Mouse (Mus musculus): Measurements from ENCODE around the gene Plekhh3. TPM values are rescaled to one million over a fixed set of nuclear protein-coding genes. Genes with fewer than 3 reads are reported as not detected.

Plekhh3 gene
- polyA plus RNA-seq, 1 experiment from 2014 or later = 7.3 TPM

DNA sequence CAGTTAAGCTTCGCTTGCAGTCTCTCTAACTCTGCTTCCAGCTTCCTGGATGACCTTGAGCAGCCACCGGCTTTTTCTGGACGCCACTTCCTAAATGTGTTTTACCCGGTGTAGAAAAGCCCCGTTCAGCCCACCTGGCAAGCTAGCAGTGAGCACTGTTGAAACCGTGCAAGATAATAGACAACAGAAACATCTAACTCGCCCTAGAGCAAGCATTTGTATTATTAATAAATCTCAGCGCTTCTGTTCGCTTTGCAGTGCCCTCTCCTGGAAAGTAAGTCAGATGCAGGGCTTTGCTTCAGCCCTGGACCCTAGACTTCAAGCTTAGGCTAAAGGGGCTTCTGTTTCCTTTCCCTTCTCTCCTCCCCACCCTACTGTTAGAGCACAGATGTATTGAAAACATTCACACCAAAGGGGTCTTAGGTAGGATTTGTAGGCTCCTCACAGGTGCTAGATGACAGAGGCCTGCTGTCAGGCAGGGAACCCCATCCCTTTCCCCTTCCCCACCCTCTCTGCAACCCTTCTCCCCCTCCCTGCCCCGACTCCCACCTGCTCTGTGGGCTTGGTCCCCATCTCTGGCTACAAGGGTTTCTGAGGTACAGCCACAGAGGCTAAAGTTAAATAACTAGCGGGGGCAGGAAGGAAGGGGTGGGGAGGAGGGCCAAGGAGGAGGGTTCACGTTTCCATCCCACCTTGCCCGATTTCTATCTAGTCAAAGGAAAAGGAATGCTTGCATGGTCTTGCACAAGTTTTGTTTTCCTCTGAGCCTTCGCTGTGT, 3.9 kb upstream of the Plekhh3 start, which contains the start of gene Ccr10:
Gene Ccr10, minus strand, starts transcription at position 593 of the 778 bp plus-strand sequence.
- Histone ChIP-seq H3K4me3 (peak within 1 kb of the TSS; percentile 40), H3K36me3 (no peaks in the 10 kb centered on the region), H3K9ac (peak within 1 kb of the TSS; percentile 63; the same call in 1 of the 2 replicates), H3K27me3 (peaks cover 77% of the 10 kb centered on the region), H3K4me2 (replicated peaks) (peak within 1 kb of the TSS; percentile 89), H3K27ac (no peak within 1 kb of the TSS), H3K9me3 (no peaks in the 10 kb centered on the region), H3K4me1 (peaks cover 64% of the 10 kb centered on the region)
- WGBS = 27% methylated on average over 14 of the region's 14 CpGs
- ATAC-seq (ENCODE audit: low FRiP score, low read depth) = no peak

DNA sequence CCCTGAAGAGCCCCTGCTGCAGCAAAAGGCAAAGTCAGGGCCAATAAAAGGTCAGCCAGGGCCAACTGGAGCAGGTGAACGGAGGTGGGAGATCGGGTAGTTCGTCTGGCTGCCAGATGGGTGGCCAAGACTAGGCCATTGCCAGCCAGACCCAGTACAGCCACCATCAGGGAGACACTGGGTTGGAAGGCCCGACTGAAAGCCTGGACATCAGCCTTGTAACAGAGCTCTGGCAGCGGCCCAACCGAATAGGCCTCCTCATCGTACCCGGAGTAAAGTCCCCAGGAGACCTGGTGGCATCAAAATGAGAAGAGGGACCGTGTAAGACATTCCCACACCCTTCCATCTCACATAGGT, 3.2 kb upstream of the Plekhh3 start:
- no peak for ATAC-seq (ENCODE audit: low FRiP score, low read depth)
- Histone ChIP-seq H3K27ac (no peak overlapping the region), H3K9ac (peak overlapping the region; percentile 63; the same call in 1 of the 2 replicates), H3K4me1 (peaks cover 70% of the 10 kb centered on the region), H3K27me3 (peaks cover 79% of the 10 kb centered on the region), H3K9me3 (no peaks in the 10 kb centered on the region), H3K4me3 (peak overlapping the region; percentile 40), H3K4me2 (replicated peaks) (peak overlapping the region; percentile 89), H3K36me3 (no peaks in the 10 kb centered on the region)
- WGBS = 28% methylated on average over 9 of the region's 9 CpGs

DNA sequence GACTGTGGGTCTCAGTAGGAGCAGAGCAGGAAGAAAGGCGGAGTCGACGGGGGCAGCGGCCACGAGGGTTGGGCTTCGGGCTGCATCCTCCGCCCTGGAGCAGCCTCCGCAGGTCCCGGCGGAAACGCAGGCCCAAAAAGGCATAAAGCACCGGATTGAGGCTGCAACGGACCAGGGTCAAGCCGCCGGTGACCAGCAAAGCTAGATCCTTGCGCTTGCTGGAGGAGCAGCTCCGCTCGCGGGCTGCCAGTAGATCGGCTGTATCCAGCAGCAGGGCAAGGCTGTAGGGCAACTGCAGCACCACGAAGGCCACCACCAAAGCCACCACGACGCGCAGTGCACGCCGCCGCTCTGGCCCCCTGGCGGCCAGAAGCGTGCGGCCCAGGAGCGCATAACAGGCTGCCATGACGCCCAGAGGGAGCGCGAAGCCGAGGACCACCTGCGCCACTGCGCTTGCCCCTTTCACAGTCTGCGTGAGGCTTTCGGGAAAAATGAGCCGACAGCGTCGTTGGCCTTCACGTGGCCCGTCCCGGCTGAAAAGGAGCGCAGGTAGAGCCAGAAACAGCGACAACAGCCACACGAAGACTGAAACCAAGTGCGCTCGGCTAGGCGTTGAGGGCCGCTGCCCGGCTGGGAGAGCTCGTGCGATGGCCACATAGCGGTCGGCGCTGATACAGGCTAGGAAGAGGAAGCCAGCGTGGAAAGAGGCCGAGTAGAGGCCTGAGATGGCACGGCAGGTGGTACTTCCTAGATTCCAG, 2.7 kb upstream of the Plekhh3 start:
- Histone ChIP-seq H3K9ac (peak overlapping the region; percentile 63), H3K4me2 (replicated peaks) (peak overlapping the region; percentile 89), H3K4me3 (peak overlapping the region; percentile 40), H3K27ac (no peak overlapping the region), H3K36me3 (no peaks in the 10 kb centered on the region), H3K27me3 (peaks cover 79% of the 10 kb centered on the region), H3K9me3 (no peaks in the 10 kb centered on the region), H3K4me1 (peaks cover 76% of the 10 kb centered on the region)
- ATAC-seq (ENCODE audit: low FRiP score, low read depth) = peak; percentile 48; the same call in 1 of the 2 replicates
- WGBS = under 1% methylated on average over 61 of the region's 61 CpGs

DNA sequence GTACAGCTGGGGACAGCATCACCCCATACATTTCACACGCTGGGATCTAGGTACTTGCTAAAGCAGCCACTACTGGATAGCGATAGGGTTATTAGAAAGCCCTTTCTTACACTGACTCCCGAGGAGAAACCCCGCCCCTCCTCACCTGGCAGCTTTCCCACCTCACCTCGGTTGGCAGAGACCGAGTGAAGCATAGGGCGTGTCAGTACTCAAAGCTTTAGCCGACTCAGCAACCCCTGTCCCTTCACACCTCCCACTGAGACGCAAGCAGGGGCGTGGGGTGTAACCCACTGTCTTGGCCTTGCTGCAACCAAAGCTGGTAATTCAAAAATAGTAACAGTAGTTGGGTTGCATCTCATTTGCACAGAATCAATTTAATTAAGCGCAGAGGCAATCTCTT, 2.0 kb upstream of the Plekhh3 start:
- Histone ChIP-seq H3K36me3 (0 out of 2 replicates have a peak, but pooled peaks cover under 1% of the 10 kb centered on the region), H3K9ac (no peak overlapping the region), H3K9me3 (no peaks in the 10 kb centered on the region), H3K4me1 (peaks cover 75% of the 10 kb centered on the region), H3K4me3 (peak overlapping the region; percentile 40), H3K4me2 (replicated peaks) (peak overlapping the region; percentile 89), H3K27ac (no peak overlapping the region), H3K27me3 (peaks cover 79% of the 10 kb centered on the region)
- WGBS = 6% methylated on average over 11 of the region's 11 CpGs
- ATAC-seq (ENCODE audit: low FRiP score, low read depth) = no peak

DNA sequence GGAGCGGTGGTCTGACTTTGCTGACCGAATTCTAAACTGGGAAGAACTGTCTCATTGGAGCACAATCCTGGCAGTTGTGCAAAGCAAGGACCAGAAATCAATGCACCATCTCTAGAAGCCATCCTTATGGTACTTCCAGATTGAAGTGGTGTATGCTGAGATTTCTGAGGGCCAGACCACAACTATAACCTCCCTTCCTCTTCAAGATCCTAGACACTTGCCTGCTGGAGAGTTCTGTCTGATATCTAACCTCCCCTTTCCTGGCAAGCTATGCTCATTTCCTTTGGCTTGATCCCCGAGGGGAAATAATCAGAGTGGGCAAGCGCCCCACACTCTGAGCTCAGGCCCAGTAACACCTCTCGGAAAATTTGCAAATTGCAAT, 1.3 kb upstream of the Plekhh3 start:
- Histone ChIP-seq H3K36me3 (peaks cover 7% of the 10 kb centered on the region), H3K4me3 (peak overlapping the region; percentile 74), H3K27me3 (peaks cover 79% of the 10 kb centered on the region), H3K9ac (peak overlapping the region; percentile 60), H3K4me1 (peaks cover 74% of the 10 kb centered on the region), H3K27ac (peak overlapping the region; percentile 72), H3K9me3 (no peaks in the 10 kb centered on the region), H3K4me2 (replicated peaks) (peak overlapping the region; percentile 89)
- ATAC-seq (ENCODE audit: low FRiP score, low read depth) = no peak
- WGBS = 13% methylated on average over 5 of the region's 5 CpGs

DNA sequence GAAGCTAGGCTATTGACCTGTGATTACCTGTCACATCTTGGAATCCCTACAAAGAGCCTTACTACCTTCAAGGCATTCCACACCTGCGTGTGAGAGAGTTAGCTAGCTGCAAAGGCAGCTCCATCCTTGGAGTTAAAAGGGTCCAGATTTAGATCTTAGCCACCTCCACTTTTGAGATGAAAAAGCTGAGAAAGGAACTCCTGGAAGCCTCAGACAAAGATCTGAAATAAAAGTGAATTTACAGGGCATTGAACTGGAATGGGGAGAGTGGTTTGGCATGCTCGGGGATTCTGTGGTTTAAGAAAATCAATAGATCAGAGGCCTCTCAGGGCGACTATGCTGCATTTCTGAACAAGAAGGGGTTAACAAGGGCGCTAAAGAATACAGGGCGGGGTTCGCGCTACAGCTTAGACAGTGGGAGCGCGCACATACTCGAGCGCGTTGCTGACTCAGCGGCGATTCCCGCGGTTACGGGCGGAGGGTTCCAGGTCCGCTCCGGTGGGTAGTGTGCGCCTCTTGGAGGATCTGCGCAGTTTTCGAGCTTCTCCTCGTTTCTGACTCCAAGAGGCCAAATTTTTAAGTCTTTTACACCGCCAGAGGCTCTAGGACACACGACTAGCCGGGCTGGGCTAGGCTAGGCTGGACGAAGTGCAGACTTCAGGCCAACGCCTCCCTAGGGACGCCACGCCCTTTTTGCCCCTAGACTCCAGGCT, 726 bp upstream of the Plekhh3 start:
- H3K4me1 ChIP-seq = peaks cover 69% of the 10 kb centered on the region
- ATAC-seq (ENCODE audit: low FRiP score, low read depth) = peak; percentile 48

DNA sequence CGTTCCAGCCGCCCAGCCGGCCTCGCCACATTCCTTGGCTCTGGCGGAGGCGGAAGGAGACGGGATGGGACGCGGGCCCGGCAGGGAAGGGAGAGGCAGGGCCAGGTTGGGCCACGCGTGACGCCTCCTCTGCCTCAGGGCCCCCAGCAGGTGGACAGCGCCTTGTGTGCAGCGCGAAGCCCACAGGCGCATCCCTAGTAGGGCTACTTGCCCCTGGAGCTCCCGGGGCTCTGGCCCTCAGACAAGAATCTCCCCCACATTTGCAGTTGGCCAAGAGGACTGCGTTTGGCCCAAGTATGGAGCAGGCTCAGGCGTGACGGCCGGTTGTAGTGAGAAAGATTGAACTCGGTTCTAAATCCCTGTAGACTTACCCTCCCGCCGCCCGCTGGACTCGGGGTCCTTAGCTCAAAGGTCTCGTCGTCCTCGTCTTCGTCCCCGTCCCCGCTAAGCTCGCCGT, 769 bp downstream of the Plekhh3 start, which contains the start of gene Cntnap1:
Gene Cntnap1, plus strand, starts transcription at position 170 of the 457 bp plus-strand sequence.
- H3K27ac ChIP-seq = peak within 1 kb of the TSS; percentile 52
- H3K9ac ChIP-seq = peak within 1 kb of the TSS; percentile 78
- no peak for ATAC-seq (ENCODE audit: low FRiP score, low read depth)
- peaks cover 58% of the 10 kb centered on the region for H3K4me1 ChIP-seq
- H3K9me3 ChIP-seq = no peaks in the 10 kb centered on the region
- peaks cover 21% of the 10 kb centered on the region for H3K36me3 ChIP-seq
- WGBS = 0% methylated on average over 35 of the region's 35 CpGs
- H3K4me3 ChIP-seq = peak within 1 kb of the TSS; percentile 74
- H3K4me2 ChIP-seq (replicated peaks) = peak within 1 kb of the TSS; percentile 89
- peaks cover 79% of the 10 kb centered on the region for H3K27me3 ChIP-seq

More for the DNA sequence above, 726 bp upstream of the Plekhh3 start:
- H3K36me3 ChIP-seq = peaks cover 13% of the 10 kb centered on the region
- H3K4me2 ChIP-seq (replicated peaks) = peak overlapping the region; percentile 89
- H3K27me3 ChIP-seq = peaks cover 79% of the 10 kb centered on the region
- under 1% methylated on average over 31 of the region's 31 CpGs for WGBS
- H3K9me3 ChIP-seq = no peaks in the 10 kb centered on the region
- H3K27ac ChIP-seq = peak overlapping the region; percentile 72
- H3K4me3 ChIP-seq = peak overlapping the region; percentile 74
- H3K9ac ChIP-seq = peak overlapping the region; percentile 60

DNA sequence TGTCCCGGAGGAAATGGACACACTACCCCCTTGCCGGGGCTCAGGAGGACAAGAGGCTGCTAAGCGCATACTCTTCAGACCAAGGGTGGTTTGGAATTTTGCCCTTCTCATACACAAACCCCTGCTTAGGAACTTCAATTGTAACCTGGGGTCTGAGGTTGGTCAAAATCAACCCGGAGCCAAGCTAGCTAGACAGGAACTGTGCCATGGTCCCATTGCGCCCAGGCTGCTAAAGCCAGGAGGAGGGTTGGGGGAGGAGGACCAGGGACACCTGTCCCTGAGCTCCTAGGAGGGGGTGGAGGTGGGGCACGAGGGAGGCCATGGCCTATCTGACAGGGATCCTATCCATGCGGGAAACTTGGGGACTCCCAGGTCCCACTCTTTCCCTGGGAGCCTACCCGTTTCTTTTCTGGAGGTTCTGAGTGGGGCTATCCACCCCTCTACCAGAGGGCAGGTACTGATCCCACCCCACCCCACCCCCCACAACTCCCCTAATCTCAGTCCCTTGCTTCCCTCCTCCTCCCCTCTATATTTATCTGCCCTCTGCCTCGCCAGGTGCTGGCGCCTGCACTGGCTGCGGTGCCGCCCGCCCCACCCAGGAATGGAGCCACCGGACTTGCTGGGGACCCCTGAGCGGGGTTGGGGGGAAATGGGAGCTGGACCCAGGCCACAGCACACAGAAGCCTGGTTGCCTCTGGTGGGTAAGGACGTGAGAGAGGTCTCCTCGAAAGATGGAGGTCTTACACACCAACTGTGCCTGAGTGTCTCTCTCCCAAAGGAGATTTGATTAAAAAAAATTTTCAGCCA, 1.6 kb downstream of the Plekhh3 start:
- Histone ChIP-seq H3K27ac (no peak overlapping the region), H3K4me3 (peak overlapping the region; percentile 74), H3K4me2 (replicated peaks) (peak overlapping the region; percentile 89), H3K9ac (peak overlapping the region; percentile 78), H3K27me3 (peaks cover 79% of the 10 kb centered on the region), H3K36me3 (peaks cover 21% of the 10 kb centered on the region), H3K4me1 (peaks cover 52% of the 10 kb centered on the region), H3K9me3 (no peaks in the 10 kb centered on the region)
- 13% methylated on average over 17 of the region's 17 CpGs for WGBS
- ATAC-seq (ENCODE audit: low FRiP score, low read depth) = no peak

DNA sequence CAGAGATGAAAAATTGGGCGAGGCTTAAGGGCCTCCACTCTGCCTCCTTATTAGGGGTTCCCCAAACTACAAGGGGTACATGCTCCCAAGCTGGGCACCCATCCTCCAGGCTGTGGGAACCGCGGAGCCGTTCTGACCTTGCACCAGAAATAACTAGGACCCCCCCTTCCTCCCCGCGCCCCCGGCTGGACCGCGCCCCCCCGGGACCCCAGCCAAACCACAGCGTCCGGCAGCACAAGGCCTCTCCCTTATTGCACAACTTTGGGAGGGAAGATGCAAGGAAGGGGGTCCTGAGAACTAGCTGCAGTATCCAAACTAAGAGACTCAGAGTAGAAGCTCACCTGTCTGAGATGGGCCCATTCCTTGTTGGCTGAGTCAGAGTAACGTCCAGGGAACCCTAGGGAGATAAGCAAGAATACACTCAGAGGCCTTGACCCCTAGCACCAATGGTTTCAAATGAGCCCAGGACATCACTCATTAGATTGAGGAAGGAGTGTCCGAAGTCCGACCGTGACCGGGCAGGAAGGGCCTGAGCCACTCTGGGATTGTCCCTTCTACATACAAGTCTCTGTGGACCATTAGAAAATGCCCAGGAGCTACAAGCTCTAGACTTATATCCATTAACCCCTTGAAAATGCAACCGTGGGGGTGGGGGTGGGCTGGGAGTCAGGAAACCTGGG, 2.7 kb downstream of the Plekhh3 start:
- peaks cover 52% of the 10 kb centered on the region for H3K4me1 ChIP-seq
- H3K27me3 ChIP-seq = peaks cover 79% of the 10 kb centered on the region

DNA sequence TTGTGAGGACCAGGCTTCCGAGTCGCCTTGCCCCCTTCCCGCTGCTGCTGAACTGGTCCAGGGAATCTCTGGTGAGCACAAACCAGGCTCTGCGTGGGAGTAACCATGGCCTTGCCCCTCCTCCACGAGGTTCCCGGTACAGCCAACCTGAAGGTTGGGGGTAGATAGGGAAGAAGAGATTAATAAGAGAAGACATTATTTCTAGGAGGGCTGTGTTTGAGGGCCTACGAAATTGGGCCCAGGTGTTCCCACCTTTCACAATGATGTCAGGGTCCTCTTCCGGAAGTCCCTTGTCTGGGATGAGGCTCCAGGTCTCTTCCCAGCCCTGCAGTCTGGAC, 3.2 kb downstream of the Plekhh3 start:
- H3K4me3 ChIP-seq = no peak overlapping the region
- H3K36me3 ChIP-seq = peaks cover 24% of the 10 kb centered on the region
- no peak overlapping the region for H3K27ac ChIP-seq
- ATAC-seq (ENCODE audit: low FRiP score, low read depth) = no peak
- no peak overlapping the region for H3K4me2 ChIP-seq (replicated peaks)
- H3K27me3 ChIP-seq = peaks cover 79% of the 10 kb centered on the region
- H3K9ac ChIP-seq = no peak overlapping the region
- WGBS = 56% methylated on average over 8 of the region's 8 CpGs
- H3K4me1 ChIP-seq = peaks cover 46% of the 10 kb centered on the region
- no peaks in the 10 kb centered on the region for H3K9me3 ChIP-seq

More for the DNA sequence above, 2.7 kb downstream of the Plekhh3 start:
- no peak for ATAC-seq (ENCODE audit: low FRiP score, low read depth)
- peaks cover 23% of the 10 kb centered on the region for H3K36me3 ChIP-seq
- no peak overlapping the region for H3K27ac ChIP-seq
- no peaks in the 10 kb centered on the region for H3K9me3 ChIP-seq
- no peak overlapping the region; the same call in 1 of the 2 replicates for H3K4me2 ChIP-seq (replicated peaks)
- WGBS = 66% methylated on average over 18 of the region's 18 CpGs
- H3K9ac ChIP-seq = no peak overlapping the region
- H3K4me3 ChIP-seq = no peak overlapping the region
